Mouse (Mus musculus) megakaryocyte, embryonic 14.5 days (primary cell): Measurements from ENCODE around the gene Fam216a.

ENCODE experiments used
- FLI1 ChIP-seq: IDR thresholded peaks from 2 replicates; pipeline ENCODE4 v1.6.1; 2012; ENCODE audit warnings: low read length, inconsistent platforms, mixed read lengths
- GATA1 ChIP-seq: IDR thresholded peaks from 3 replicates; pipeline ENCODE4 v1.6.1; 2012; ENCODE audit warnings: mixed read lengths, low read length, inconsistent platforms, borderline replicate concordance

GRCm38 (mm10) chr5:122343768-122344167 lies 28.4 kb downstream of the Fam216a start:
- TF ChIP-seq GATA1 (no peak), FLI1 (no peak)
